Mouse (Mus musculus) central nervous system, embryonic 14 days (tissue): Measurements from ENCODE around the gene Bod1l. TPM values are rescaled to one million over a fixed set of nuclear protein-coding genes. Genes with fewer than 3 reads are reported as not detected.

Experiments used
- polyA plus RNA-seq: library from polyadenylated mRNA; depleted of rRNA; stranded (reverse); fragments of >200 nt; gene quantifications from 2 replicates; pipeline ENCODE4 v1.2.3, GENCODE M21; 2012; rRNA removed

Bod1l gene
- polyA plus RNA-seq, result 14.9 and 15.0 TPM in 2 replicates

DNA sequence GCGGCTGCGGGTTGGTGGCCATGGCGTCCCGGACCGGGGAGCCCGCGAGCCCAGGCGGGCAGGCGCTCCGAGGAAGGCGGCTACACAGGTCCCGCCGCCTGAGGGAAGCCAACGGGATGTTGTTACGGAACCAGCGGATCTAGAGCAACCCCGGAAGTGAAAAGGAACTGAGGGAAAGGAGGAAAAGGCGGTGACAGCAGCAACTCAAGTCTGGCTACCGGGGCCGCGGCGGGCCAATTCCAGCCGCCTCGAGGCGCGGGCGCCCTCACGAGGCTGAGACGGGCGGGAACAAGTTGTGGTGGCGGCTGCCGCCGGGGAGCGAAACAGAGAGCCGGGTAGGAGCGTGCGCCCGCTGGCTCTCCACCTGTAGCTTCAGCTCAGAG, at the start of gene Bod1l:
TSS of gene Bod1l (minus strand) at position 169 of the 383 bp plus-strand sequence.

GRCm38 (mm10) chr5:41763731-41764721, 80.1 kb downstream of the Bod1l start, which contains the start of gene Nkx3-2:
TSS of gene Nkx3-2 (minus strand) at chr5:41764501.

Other genes starting within 250 kb of the Bod1l start
- 52.9 and 60.1 TPM in 2 replicates for gene Rab28, start 136.2 kb downstream of the Bod1l start, polyA plus RNA-seq
- 1.4 TPM in 1 of 2 replicates, not detected in the other for gene Nkx3-2, start 79.8 kb downstream of the Bod1l start, polyA plus RNA-seq
- 0.02 and 0.03 TPM in 2 replicates for gene Gm16223, start 223.6 kb upstream of the Bod1l start, polyA plus RNA-seq